Mouse (Mus musculus) megakaryocyte, embryonic 14.5 days (primary cell): ENCODE measurements around the gene Prelid1. TPM values are rescaled to one million over a fixed set of nuclear protein-coding genes. Genes with fewer than 3 reads are reported as not detected.

Source experiments
- H3K27me3 ChIP-seq: replicated peaks from 2 replicates; pipeline ENCODE3; 2012; ENCODE audit warnings: inconsistent platforms
- H3K36me3 ChIP-seq: replicated peaks from 2 replicates; pipeline ENCODE3; 2012; ENCODE audit warnings: low read length, inconsistent platforms, mixed read lengths
- H3K4me1 ChIP-seq: 2 replicates; pipeline ENCODE4 v1.6.1; 2012; ENCODE audit warnings: inconsistent platforms
- H3K4me3 ChIP-seq: replicated peaks from 2 replicates; pipeline ENCODE3; 2012; ENCODE audit warnings: moderate library complexity, mild to moderate bottlenecking, inconsistent platforms
- H3K9me3 ChIP-seq: 2 replicates; pipeline ENCODE4 v1.6.1; 2012; ENCODE audit warnings: inconsistent platforms
- FLI1 ChIP-seq: IDR thresholded peaks from 2 replicates; pipeline ENCODE4 v1.6.1; 2012; ENCODE audit warnings: low read length, inconsistent platforms, mixed read lengths
- GATA1 ChIP-seq: IDR thresholded peaks from 3 replicates; pipeline ENCODE4 v1.6.1; 2012; ENCODE audit warnings: mixed read lengths, low read length, inconsistent platforms, borderline replicate concordance
- polyA plus RNA-seq: library from polyadenylated mRNA; stranded (reverse); fragments of >175 nt; gene quantifications from 2 replicates; pipeline ENCODE4 v1.2.3, GENCODE M21; 2012; ENCODE audit warnings: low replicate concordance; ENCODE audit not compliant: insufficient read depth

Gene Prelid1
- polyA plus RNA-seq, result 484 and 629 TPM in 2 replicates

GRCm38 (mm10) chr13:55319931-55320533, at the start of gene Prelid1:
Prelid1 (plus strand) TSS chr13:55320500.
- H3K4me1 ChIP-seq, result peaks cover 45% of the 10 kb centered on the region
- no peaks in the 10 kb centered on the region for H3K9me3 ChIP-seq
- no peaks in the 10 kb centered on the region for H3K27me3 ChIP-seq
- H3K4me3 ChIP-seq, result peak within 1 kb of the TSS; percentile 96
- TF ChIP-seq GATA1 (no peak), FLI1 (no peak)
- peaks cover 78% of the 10 kb centered on the region for H3K36me3 ChIP-seq

GRCm38 (mm10) chr13:55277203-55277602, 43.1 kb upstream of the Prelid1 start:
- H3K4me3 ChIP-seq, result no peak overlapping the region
- H3K4me1 ChIP-seq, result peaks cover 7% of the 10 kb centered on the region
- peaks cover 82% of the 10 kb centered on the region for H3K36me3 ChIP-seq
- no peaks in the 10 kb centered on the region for H3K27me3 ChIP-seq
- no peaks in the 10 kb centered on the region for H3K9me3 ChIP-seq
- no peak for TF ChIP-seq GATA1
- TF ChIP-seq FLI1, result no peak

DNA sequence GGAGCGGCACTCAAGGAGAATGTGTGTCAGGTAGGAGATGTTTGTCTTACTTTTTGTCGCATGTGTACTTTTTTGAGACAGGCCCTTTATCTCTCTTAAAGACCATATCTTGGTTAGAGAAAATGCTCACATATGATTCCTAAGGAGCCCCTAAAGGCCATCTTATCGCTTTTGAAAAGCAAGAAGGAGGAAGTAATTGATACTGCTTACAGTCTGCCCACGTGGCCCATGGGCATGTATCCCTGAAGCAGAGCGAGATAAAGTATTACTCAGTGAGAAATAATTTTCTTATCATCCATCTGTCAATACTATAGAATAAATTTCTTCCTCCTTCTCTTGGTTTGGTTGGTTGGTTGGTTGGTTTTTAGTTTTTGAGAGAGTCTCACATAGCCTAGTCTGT, 42.7 kb upstream of the Prelid1 start:
- peaks cover 83% of the 10 kb centered on the region for H3K36me3 ChIP-seq
- H3K4me3 ChIP-seq, result no peak overlapping the region
- no peaks in the 10 kb centered on the region for H3K27me3 ChIP-seq
- peaks cover 7% of the 10 kb centered on the region for H3K4me1 ChIP-seq
- no peaks in the 10 kb centered on the region for H3K9me3 ChIP-seq
- TF ChIP-seq GATA1, result no peak
- TF ChIP-seq FLI1, result no peak

- Histone ChIP-seq H3K27me3 (no peaks in the 10 kb centered on the region), H3K36me3 (peaks cover 89% of the 10 kb centered on the region), H3K4me3 (no peak overlapping the region), H3K4me1 (no peaks in the 10 kb centered on the region), H3K9me3 (no peaks in the 10 kb centered on the region)
- TF ChIP-seq GATA1, result no peak
- TF ChIP-seq FLI1, result no peak
Measured at GRCm38 (mm10) chr13:55288854-55289253, 31.4 kb upstream of the Prelid1 start.

- H3K36me3 ChIP-seq, result peaks cover 92% of the 10 kb centered on the region
- peaks cover 3% of the 10 kb centered on the region; the same call in 1 of the 2 replicates for H3K4me1 ChIP-seq
- H3K4me3 ChIP-seq, result no peak overlapping the region
- no peaks in the 10 kb centered on the region for H3K27me3 ChIP-seq
- no peaks in the 10 kb centered on the region for H3K9me3 ChIP-seq
- TF ChIP-seq FLI1 (no peak), GATA1 (no peak)
Measured at GRCm38 (mm10) chr13:55296760-55297159, 23.5 kb upstream of the Prelid1 start.

- no peaks in the 10 kb centered on the region for H3K9me3 ChIP-seq
- no peak for TF ChIP-seq GATA1
- TF ChIP-seq FLI1, result no peak
- H3K4me1 ChIP-seq, result peaks cover 3% of the 10 kb centered on the region; the same call in 1 of the 2 replicates
- peaks cover 93% of the 10 kb centered on the region for H3K36me3 ChIP-seq
- no peak overlapping the region for H3K4me3 ChIP-seq
- no peaks in the 10 kb centered on the region for H3K27me3 ChIP-seq
Measured at GRCm38 (mm10) chr13:55300913-55301312, 19.4 kb upstream of the Prelid1 start.

- Histone ChIP-seq H3K27me3 (no peaks in the 10 kb centered on the region), H3K4me1 (0 out of 2 replicates have a peak, but pooled peaks cover under 1% of the 10 kb centered on the region), H3K4me3 (no peak overlapping the region), H3K9me3 (no peaks in the 10 kb centered on the region), H3K36me3 (peaks cover 97% of the 10 kb centered on the region)
- TF ChIP-seq GATA1 (no peak), FLI1 (no peak)
Measured at GRCm38 (mm10) chr13:55312028-55312630, 8.2 kb upstream of the Prelid1 start.

DNA sequence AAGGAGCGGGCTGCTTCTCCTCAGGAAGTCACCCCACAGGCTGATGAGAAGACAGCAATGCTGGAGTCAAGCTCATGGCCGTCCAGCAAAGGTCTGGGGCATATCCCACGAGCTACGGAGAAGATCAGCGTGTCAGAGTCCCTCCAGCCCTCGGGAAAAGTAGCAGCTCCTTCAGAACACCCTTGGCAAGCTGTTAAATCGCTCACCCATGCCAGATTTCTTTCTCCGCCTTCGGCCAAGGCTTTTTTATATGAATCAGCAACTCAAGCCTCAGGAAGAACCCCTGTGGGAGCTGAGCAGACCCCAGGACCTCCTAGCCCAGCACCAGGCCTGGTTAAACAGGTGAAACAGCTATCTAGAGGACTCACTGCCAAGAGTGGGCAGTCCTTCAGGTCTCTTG, 7.2 kb upstream of the Prelid1 start:
- H3K9me3 ChIP-seq, result no peaks in the 10 kb centered on the region
- no peak for TF ChIP-seq FLI1
- no peak for TF ChIP-seq GATA1
- no peaks in the 10 kb centered on the region for H3K27me3 ChIP-seq
- H3K4me3 ChIP-seq, result no peak overlapping the region
- peaks cover 98% of the 10 kb centered on the region for H3K36me3 ChIP-seq
- H3K4me1 ChIP-seq, result 0 out of 2 replicates have a peak, but pooled peaks cover 4% of the 10 kb centered on the region

DNA sequence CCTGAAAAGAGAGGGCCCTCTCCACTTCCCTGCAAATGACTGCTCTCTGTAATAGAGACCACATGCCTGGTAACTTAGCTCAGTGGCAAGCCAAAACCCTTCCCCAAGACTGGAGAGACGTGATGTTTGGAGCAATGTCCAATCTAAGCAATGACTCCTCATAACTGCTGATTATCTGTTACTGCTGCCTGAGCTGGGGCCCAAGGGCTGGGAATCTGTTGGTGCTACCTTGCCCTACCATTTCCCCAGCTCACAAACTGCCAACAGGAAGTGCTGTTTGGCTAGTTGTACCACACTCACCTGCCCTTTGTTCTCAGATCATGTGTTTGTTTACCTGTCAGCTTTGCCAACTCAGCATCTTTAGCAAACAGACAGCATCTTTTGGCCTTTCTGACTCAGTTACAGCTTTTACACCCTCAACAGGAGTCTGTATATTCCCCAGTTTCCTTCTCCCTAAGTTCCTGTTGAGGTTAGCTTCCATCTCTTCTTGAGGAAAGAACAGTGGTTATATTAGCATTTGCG, 5.3 kb upstream of the Prelid1 start:
- no peak overlapping the region for H3K4me3 ChIP-seq
- no peaks in the 10 kb centered on the region for H3K27me3 ChIP-seq
- TF ChIP-seq GATA1 (no peak), FLI1 (no peak)
- peaks cover 100% of the 10 kb centered on the region for H3K36me3 ChIP-seq
- H3K4me1 ChIP-seq, result peaks cover 7% of the 10 kb centered on the region
- H3K9me3 ChIP-seq, result no peaks in the 10 kb centered on the region

DNA sequence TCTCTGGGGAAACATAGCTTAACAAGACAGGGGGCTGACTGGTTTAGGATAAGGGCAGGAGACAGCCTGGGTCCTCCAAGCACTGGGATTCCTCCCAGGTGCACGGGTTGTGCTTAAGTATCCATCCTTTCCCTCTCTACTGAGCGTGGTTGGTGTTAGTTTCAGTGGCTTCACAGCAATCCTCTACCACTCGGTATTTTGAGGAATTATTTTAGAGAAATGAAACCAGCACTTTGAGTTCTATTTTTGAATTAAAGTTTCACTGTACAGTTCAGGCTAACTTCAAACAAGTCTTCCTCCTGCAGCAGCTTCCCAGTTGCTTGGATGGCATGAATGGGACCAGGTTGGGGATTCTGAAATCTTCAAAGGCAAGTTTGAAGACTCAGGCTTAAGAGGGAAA, 1.9 kb upstream of the Prelid1 start:
- Histone ChIP-seq H3K36me3 (peaks cover 80% of the 10 kb centered on the region), H3K4me3 (no peak overlapping the region), H3K27me3 (no peaks in the 10 kb centered on the region), H3K4me1 (peaks cover 32% of the 10 kb centered on the region), H3K9me3 (no peaks in the 10 kb centered on the region)
- TF ChIP-seq GATA1, result no peak
- TF ChIP-seq FLI1, result no peak
